Mouse (Mus musculus) lung, postnatal 0 days (tissue): ENCODE data around the gene Ggta1.

Experiments used
- CTCF ChIP-seq: IDR thresholded peaks from 2 replicates; pipeline ENCODE4 v1.5.1; 2016; ENCODE audit warnings: antibody characterized with exemption, mild to moderate bottlenecking
- EP300 ChIP-seq: IDR thresholded peaks from 2 replicates; pipeline ENCODE4 v1.6.1; 2016; ENCODE audit warnings: antibody characterized with exemption, mild to moderate bottlenecking, control low read depth

- TF ChIP-seq CTCF (no peak), EP300 (no peak)
These were observed 24.1 kb upstream of the Ggta1 start for GRCm38 (mm10) chr2:35486981-35487655.
